Mouse (Mus musculus): ENCODE measurements around the gene Prkch. TPM values are rescaled to one million over a fixed set of nuclear protein-coding genes. Genes with fewer than 3 reads are reported as not detected.

The Prkch gene
- polyA plus RNA-seq (2012; rRNA removed; ENCODE audit: low replicate concordance) = 12.5 and 15.8 TPM in 2 replicates

DNA sequence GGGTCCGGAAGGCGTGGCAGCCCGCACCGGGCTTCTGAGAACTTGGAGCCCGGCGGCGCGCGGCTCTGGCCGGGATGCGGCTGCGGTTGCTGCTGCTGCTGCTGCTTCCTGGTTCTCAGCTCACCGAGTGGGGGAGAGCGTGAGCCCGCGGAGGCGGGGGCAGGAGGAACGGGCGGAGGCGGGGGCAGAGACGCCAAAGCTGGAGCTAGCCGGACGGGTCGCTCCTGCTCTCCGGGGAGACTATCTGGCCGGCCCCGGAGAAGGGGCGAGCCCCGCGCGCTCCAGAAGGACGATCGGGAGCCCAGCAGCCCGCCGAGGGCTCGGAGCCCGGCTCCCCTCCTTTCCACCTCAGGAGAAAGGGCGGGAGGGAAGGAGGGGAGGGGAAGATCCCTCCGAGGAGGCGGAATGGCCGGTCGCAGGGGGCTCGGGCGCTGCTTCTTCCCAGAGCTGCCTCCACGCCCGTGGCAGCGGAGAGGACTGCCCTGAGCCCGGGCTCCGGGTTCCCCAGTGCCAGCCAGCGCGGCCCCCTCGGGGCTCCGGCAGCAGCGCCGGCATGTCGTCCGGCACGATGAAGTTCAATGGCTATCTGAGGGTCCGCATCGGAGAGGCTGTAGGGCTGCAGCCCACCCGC lies at the start of gene Prkch:
TSS of gene Prkch (plus strand) at position 187 of the 631 bp plus-strand sequence.

GRCm38 (mm10) chr12:73546086-73546711 lies 38.4 kb upstream of the Prkch start, which contains the start of gene Tmem30b:
Tmem30b (minus strand) TSS chr12:73546392.

Other genes starting within 250 kb of the Prkch start
- 0.34 and 8.2 TPM in 2 replicates for gene Tmem30b, start 38.4 kb upstream of the Prkch start, polyA plus RNA-seq (2012; rRNA removed; ENCODE audit: low replicate concordance)

Measured in subcutaneous adipose tissue, adult 2 months (tissue).